Mouse (Mus musculus): ENCODE data around the gene Gpr26.

DNA sequence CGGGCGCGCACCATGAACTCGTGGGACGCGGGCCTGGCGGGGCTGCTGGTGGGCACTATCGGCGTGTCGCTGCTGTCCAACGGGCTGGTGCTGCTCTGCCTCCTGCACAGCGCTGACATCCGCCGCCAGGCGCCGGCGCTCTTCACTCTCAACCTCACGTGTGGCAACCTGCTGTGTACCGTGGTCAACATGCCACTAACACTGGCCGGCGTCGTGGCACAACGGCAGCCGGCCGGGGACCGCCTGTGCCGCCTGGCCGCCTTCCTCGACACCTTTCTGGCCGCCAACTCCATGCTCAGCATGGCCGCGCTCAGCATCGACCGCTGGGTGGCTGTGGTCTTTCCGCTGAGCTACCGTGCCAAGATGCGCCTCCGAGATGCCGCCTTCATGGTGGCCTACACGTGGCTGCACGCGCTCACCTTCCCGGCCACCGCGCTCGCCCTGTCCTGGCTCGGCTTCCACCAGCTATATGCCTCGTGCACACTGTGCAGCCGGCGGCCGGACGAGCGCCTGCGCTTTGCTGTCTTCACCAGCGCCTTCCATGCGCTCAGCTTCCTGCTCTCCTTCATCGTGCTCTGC lies 745 bp downstream of the Gpr26 start:
- no peak for TF ChIP-seq CTCF (IDR thresholded peaks at IDR 0.05; ENCODE audit: insufficient read depth, low read depth, low read length)
- no peak for TF ChIP-seq POLR2A (IDR thresholded peaks at IDR 0.05; ENCODE audit: insufficient read depth, low read depth, low read length)

Measured in olfactory bulb, adult 2 months (tissue).